Mouse (Mus musculus): ENCODE measurements around the gene Dthd1. TPM values are rescaled to one million over a fixed set of nuclear protein-coding genes. Genes with fewer than 3 reads are reported as not detected.

Gene Dthd1
- 0.17 TPM in 1 of 2 replicates, not detected in the other for polyA plus RNA-seq (2012; rRNA removed)

DNA sequence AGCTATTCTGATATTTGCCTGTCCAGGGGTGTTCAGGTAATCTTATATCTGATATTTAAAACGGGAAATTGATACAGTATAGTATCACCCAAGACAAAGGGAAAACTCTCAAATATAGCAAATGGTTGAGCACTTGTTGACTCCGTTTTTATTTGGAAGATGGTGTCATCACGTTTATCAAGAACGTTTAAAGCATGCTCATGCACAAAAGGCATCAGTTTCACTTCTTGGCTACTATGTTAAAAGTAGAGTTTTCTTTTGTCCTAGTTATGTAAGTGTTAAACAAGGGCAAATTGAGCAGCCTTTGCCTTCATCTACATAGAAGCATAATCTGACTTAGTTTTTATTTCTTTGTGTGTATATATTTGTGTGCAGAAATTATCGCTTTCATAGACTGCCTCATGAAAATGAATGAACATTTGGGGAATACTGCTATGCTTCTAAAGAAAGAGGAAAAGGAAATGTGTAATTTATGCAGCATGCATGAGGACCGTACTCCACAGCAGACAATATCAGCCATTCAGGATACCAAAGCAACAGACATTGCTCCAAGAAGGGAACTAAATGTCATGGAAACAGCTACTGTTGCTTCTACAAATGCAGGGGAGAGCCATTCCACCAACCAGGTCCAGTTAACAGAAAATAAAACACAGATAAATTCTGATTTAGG is at the start of gene Dthd1:
Dthd1 (plus strand) TSS at position 422 of the 670 bp plus-strand sequence.

DNA sequence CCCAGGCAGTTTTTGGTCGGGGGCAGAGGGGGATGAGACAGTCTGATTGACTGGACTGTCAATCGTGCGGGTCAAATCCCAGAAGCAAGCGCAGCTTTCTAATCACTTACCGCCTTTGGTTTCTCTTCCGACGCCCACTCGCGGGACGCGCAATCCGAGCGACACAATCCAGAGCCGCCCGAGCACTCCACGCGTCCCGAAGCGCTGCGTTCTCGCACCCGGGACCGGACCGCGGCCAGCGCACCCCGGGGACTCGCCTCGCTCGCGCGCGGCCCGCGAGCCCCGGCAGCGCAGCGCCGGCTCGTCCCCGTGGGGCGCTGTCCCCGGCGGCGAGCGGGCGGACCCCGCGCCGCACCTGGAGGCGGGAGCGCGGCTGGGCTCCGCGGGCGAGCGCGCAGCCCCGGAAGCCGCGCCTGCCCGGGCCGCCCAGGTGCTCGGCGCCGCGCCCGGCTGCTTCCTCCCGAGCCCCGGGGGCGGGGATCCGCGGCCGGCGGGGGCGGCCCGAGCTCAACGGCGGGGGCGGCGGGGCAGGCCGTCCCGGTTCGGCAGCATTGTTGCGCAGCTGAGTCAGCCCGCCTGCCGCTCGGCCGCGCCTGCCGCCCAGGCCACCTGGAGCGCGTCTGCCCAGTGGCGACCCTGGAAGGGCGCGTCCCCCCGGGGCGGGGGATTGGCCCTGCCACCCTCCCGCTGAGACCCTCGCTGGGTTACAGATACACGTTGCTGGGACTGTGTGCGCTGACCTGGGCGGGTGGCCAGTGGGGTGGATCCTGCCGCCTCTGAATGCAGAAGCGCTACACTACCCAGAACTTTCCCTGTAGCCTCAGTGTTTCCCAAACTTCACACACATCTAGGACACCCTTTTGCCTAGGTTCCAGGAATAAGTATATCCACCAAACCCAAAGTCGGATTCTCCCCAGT is 47.6 kb upstream of the Dthd1 start, which contains the start of gene Arap2:
Arap2 (minus strand) TSS at position 376 of the 918 bp plus-strand sequence.

Other genes with a start within 250 kb of the Dthd1 start
- 1.5 and 1.7 TPM in 2 replicates for gene Arap2, start 47.7 kb upstream of the Dthd1 start, polyA plus RNA-seq (2012; rRNA removed)

All from ovary, adult 2 months (tissue).